Mouse (Mus musculus): ENCODE measurements around the gene Nup210. TPM values are rescaled to one million over a fixed set of nuclear protein-coding genes. Genes with fewer than 3 reads are reported as not detected.
A peak's percentile ranks its signal among the peaks of the same experiment; 100 is the strongest.
"Not testable (repeated sequence)": the region's sequence is repeated elsewhere in the genome, so short reads cannot be mapped to it uniquely, and the experiment has no call there.

The Nup210 gene
- total RNA-seq, 2 experiments from 2014 or later = 20.1 to 21.6 TPM

DNA sequence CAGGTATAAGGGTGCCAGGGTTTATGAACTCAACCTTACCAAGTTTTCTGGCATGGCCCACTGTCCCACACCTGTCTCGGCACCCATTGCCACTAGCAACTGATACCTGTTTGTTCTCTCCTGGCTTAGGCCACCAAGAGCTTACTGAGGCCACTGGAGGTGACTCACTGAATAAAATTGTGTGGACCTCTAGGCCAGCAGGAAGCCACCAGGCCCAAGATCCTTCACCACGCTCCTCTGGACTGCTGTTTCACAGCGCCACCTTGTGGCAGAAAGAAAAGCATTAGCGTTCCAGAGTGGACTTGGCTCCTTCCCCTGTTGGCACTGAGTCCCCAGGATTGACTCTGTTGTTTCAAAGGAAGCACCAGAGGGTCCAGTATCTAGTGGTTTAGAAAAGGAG, 23.2 kb upstream of the Nup210 start:
- DNase-seq = peak; percentile 58

DNA sequence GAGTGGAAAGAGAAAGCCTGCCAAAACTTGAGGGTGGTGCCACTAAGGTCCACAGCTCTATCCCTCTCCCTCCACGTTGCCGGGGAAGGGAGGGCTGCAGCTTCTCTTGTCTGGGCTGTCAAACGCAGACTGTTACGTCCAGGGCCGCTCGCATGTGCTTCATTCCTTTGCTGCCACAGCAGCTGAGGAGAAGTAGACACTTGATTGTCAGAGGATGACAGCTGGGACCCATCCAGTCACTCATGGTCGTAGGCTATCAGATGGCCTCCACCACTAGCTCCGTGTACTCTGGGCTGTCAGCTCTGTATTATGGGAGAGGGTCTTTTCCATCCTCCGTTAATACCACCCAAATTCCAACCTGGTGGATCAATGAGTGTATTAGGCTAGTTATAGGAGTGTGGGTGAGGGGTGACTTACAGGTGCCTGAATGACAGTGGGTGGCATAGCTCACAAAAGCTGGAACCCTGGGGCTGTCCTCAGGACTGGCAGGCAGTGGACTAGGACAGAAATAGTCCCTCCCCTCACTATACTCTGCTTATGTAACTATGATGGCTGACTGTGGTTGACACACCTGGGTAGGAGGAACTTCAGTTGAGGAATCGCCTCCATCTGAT, 20.8 kb upstream of the Nup210 start:
- no peak for DNase-seq

DNA sequence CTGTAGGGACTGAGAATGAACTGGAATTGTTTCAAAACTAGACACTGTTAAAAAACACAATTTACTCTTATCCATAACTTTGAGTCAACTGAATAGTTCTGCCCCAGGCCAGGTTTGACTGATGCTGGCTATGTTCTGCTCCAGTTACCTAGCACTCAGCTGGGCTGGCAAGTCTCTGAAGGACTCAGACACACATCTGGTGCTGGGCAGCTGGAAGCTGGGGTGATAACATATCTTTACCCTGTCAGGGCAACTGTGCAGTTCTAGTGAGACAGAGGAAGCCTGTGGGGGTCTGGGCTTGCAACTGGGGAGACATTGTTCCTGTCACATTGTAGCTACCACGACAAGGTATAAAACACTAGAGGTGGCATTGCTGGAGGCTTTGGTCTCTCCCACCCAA, 14.2 kb upstream of the Nup210 start:
- DNase-seq = no peak

DNA sequence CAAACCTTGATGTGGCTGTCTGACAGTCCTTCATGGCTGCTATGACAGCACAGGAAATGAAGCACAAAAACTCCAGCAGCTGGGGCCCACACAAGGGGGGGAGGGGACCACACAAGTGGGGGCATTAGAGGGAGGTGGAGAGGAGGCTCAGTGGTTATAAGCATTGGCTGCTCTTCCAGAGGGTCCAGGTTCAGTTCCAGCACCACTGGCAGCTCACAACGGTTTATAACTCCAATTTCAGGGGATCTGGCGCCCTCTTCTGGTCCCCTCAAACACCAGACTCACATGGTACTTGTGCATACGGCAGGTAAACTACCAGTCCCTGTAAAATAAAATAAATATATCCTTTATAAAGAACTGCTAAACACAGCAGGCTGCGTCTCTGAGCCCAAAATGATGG, 12.4 kb upstream of the Nup210 start:
- DNase-seq = no peak

DNA sequence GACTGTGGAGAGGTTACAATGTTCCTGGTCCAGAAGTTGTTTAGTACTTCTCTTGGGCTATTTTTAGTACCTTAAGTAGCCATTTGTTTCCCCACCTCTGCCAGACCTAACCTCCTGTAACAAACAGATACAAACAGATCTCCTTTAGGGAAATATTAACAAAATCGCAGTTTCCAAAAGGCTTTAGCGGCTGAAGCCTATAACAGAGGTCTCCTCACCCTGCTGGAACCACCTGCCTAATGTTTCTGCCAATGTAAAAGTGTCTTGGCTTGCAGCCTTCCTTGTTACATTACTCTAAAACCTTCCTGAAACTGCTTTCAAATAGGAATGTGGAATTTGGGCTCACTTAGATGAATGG, 8.6 kb upstream of the Nup210 start:
- DNase-seq = no peak

DNA sequence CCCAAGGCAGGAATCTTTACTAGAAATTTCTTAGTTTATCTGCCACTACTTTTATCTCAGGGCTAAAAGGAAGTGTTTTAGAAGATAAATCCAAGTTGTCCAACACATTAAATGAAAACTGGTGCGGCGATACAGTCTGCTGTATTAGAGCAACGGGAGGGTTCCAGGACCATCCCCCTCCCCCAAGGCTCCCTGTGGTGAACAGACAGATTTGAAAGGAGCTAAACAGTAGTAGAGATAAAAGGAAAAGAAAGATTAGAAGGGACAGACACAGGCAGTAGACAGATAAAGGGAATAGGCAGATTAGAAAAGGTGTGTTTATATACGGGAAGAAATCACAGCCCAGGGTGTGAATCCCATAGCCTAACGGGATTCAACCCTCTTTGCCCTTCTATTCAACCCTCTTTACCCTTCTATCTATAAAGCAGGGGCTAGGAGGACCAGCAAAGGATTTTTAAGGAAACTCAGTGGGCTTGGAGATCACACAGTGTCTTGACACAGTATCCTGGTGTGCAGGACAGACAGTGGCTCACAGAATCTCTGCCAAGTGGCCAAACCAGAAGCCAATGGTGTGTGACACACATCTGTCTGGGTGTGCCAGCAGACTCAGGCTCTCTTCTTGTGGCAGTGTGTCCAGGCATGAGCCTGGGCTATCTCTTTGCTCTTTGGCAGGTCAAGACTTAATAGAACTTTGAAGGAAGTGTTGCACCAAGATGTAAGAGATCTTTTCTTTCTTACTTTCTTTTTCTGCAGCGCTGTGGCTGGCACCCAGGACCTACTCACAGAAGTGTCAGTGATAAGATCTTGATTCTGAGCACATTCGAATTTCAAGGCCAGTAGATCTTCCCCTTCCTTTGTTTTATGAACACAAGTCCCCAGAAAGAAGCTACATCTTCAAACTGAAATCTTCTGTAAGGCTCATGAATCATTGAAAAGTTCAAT, 7.9 kb upstream of the Nup210 start:
- no peak for DNase-seq

DNA sequence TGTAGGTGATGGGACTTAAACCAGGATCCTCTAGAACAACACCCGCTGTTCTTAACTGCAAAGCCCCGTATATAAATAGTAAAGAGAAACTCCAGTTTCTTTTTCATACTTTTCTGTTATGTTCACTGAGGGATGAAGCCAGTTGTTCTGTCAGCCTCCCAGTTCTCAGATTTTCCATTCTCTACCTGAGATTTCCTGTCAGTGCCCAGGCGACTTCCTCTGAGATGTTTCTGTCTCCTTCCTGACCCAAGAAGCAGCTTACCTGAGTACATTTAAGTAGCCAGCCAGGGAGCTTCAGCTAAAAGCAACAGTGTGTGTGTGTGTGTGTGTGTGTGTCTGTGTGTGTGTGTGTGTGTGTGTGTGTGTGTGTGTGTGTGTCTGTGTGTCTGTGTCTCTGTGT, 6.8 kb upstream of the Nup210 start:
- no peak for DNase-seq

DNA sequence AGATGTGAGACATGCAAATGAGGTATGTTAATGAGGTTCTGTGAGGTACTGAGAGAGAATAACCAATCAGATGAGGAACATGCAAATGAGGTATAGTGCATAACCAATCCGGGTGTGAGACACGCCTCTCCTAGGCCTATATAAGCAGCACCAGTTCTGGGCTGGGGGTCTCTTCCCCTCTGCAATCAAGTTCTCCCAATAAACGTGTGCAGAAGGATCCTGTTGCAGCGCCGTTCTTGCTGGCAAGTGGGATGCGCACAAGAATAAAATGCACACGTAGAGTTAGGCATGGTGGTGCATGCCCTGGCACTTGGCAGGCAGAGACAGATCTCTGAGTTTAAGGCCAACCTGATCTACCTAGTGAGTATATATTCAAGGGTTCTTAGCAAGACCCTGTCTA, 4.5 kb upstream of the Nup210 start:
- DNase-seq = not testable (repeated sequence)

DNA sequence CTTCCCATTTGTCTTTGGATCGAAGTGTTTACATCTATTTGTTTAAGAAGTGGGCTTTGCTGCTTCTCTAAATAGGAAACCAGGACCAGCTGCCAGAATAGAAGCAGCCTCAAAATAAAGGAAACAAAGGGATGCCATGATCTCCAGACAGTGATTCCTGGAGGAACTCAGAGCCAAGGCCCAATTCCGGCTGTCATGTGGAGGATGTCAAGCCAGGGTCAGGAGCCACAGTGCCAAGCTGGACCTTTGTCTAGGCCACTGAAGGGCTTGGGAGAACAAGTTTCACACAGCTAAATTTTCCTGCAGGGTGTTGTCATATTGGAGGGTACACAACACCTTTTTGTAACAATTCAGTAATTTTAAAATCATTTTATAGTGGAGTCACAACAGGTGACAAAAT, 3.6 kb upstream of the Nup210 start:
- no peak for DNase-seq

DNA sequence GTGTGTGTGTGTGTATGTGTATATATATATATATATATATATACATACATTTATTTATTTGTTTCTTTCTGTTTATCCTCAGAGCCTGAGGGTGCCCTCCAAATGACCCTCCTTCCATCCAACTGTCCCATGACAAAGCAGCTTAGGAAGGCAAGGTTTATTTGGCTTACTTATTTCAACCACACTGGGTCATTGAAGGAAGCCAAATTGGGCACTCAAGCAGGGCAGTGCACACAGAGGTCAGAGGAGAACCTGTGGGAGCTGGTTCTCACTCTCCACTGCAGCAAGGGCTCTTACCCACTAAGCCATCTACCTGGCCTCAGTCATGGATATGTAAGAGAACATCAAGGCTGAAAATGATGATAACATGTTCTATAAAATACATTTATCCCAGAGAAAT, 1.9 kb upstream of the Nup210 start:
- no peak for DNase-seq

DNA sequence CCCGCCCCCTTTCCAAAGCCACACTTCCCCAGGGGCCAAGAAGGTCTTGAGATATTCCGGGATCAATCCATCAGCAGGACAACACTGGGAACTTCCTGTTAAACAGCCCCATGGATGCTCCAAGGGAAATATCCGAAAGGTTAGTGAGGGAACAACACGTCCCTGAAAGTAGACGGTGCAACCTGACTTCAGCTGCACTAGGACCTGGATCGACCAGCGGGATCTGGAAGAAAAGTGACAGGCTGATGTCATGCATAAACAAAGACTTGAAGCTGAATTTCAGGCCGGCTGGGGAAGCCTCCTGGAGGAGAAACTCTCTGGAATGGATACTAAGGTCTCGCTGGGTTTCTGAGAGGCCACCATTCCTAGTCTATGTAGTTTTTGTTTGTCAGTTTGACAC, 520 bp upstream of the Nup210 start:
- DNase-seq = no peak

DNA sequence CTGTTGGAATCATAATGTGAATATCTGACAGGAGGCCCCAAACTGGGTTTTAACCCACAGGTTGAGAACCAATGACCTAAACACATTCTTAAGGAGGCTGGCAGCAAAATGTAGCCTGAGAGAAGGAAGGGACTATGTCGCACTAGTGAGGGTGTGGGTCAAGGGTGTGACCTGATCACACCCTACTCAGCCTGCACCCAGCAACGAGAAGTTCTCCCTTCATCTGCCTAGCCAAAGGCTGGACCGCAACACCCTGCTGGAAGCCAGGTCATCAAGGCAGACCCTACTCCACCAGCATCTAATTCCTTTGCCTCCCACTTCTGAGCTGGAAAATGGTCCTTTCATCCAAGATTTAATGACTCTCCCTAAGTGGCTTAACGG, 776 bp downstream of the Nup210 start:
- no peak for DNase-seq

DNA sequence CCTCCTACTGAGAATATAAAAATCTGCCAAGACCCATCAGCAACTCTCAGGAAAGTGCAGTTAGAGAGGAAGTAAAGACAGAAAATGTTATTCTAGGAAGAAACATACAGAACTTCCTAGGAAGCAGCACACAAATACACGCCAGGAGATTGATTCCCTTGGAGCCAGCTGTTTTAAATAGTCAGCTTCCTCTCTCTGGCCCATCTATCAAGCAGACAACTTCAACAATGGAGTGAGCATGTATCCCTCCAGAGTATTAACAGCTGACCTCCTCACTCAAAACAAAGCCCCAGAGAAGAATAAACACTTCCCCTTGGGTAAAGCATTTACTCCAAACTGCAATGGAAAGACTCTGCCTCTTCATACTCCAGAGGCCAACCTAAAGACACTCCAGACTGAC, 1.5 kb downstream of the Nup210 start:
- no peak for DNase-seq

DNA sequence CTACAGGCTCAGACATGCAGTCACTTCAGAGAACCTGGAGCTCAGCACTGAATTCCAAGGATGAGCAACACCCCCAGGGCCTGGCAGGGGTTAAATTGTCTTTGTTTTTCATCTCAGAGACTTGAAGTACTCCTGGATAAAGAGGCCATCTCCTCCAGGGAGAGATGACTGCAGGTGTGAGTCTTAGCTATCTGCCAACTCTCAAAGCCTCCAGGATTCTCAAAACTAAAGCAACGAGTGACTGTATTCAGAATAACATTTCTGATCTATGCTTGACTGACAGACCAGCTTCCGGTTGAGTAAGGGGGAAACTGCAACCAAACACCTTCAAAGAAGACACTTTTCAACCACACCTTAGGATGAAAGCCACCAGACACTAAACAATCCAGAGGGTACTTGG, 1.9 kb downstream of the Nup210 start:
- DNase-seq = no peak

DNA sequence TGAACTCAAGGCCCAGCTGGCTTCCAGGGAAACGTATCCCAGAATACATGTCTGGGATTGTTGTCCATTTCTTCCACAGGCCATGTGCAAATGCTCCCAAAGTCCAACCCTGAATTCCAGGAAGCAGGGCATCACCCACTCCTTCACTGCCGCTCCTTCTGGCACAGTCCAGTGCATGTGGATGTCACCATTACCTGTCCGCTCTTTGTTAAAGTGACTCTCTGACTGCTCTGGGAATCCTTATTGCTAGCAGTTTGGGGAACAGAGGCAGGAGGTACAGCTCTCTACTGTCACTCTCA, 4.7 kb downstream of the Nup210 start:
- DNase-seq = no peak

DNA sequence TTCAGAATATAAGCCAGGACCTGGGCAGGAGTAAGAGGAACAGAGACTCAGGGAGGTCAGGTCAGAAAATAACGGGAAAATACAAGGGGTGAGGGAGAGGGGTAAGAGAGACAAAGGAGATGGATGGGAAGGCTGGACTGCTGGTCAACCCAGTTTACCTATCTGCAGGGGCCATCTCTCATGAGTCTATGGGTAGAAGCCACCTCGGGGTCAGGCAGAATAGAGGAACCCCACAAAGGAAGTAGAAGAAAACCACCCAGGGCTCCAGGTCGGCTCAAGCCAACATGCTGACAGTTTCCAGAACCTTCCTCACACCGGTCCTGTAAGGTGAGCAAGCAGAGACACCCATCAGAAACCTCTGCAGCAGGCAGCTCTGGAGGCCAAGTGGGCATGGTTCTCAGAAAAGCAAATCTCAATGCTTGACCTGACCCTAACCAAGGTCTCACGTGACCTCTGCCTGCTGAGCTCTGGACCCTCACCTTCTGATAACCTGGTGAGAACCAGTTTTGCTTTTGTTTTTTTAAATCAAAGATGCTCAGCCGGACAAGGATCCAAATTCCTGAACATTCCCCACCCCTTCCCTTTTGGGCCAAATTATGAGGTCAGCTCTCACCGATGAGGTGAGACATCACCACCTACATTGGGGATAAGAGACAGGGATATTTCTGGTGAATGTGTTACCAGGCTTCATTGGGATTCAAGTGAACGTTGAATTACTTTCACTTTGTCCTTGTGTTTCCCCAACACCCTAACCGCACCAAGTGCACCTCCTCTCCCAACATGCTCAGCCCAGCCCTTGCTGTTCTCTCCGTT, 5.3 kb downstream of the Nup210 start:
- DNase-seq = no peak

DNA sequence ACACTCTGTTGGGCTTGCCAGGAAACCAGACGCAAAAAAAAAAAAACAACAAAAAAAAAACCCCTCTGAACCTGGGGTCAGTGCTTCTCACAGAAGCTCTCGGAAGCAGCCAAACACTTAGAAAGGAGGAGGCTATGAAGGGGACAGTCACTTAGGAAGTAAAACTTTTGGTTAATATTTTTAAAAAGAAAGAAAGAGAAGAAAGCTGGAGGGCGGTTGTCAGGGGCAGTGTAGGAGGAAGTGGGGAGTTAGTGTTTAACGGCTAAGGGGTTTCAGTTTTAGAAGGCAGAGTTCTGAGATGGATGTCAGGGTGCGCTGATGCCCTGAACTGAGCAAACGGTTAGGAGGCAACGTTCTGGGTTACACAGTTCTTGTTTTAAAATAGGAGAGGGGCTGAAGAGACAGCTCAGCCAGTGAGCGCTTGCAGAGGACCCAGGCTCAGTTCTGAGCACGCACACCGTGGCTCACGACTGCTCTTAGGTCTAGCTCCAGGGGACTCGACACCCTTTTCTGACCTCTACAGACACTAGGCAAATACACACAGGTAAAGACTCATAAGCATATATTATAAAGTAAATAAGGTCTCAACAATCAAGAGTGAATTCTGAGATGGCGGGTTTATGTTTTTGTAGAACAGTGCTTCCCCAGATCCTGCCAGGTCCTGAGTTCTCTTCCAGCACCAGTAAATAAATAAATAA, 6.2 kb downstream of the Nup210 start:
- DNase-seq = no peak

DNA sequence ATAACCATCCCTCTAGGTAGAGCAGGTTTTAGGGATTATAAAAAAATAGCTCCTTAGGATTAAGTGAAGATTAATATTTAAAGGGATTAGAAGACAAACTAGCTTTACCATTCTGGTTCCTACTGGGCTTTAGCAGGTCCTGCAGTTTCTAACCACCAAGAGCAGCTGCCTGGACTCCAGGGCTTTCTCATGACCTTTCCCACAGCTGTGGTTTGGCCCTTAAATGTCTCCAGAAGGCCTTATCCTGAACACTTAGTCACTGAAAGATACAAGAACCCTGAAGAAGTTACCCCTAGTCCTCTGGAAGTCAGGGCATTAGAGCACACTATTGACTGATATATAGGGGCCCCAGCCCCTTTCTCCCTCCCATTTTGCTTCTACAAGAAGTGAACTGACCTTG, 7.1 kb downstream of the Nup210 start:
- no peak for DNase-seq

DNA sequence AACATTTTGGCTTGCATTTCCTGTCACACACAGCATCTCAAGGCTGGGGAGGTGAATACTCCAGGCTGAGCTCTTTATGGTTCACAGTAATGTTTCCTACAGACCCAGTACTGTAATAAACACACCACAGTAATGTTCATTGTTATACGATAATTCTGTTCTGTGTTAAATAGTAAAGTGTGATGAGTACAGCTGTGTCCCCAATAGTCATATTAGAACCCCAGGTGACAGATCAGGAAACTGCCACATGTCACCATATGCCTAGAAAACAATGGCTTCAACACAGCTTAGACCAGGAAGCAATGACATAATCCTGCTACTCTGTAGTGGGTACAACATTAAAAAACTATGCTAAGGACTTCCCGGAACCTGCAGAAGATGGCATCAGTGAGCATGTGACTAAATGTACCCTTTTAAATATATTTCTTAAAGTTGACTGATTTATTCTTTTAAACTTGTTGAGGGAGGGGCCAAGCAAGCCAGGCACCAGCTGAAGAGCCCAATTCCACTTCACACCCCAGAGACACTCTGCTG, 7.6 kb downstream of the Nup210 start:
- DNase-seq = no peak

DNA sequence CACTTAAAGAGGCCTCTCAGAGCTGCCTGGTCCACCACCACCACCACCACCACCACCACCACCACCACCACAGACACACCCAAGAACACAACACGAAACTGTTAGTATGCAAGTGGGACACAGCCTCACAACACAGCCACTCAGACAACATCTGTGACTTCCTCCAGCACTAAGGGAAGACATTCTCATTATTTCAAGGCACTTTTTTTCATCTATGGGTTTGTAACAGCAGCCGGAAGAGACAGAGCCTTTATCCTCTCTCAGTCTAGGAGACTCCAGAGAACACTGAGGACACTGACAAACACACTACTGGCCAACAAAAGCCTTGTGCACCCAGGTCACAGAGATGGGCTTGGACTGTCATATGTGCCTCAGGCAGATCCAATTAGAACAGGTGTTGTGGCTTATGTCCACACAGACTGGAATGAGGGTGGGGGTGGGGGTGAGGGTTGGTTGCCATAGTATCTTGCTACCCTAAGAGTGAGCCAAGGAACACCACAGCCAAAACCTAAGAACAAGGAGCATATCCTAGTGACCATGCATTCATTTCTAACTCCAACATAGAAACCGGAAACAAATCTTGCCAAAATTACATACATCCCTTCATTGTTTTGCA, 8.2 kb downstream of the Nup210 start:
- DNase-seq = no peak

DNA sequence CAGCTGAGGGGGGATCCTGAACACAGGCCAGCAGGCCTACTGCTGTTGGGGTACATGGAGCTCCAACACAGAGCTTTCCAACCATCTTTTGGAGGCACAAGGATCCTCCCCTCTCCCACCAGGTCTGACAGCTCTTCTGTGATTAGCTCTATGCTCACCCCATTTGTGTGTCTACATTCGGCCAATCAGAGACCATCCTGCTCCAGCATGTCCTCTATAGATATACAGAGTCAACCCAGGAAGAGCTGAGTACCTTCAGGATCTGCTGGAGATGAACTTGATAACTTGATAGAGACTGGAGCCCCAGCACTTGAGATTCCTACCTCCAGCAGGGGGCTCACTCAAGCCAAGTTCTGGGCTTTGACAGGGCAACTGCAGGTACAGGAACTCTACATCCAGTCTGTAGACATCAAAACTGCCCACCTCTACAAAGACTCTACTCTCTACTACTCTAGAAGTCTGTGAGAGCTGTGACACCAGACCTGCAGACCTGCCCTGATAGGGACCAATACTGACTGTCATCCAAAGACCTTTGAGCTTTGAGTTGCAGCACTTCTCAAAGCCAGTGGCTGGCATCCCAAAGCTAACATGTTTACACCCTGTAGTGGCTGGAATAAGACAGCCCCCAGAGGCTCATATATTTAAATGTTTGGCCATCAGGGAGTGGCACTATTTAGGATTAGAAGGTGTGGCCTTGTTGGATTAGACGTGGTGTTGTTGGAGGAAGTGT, 11.1 kb downstream of the Nup210 start:
- no peak for DNase-seq
